Mouse (Mus musculus): Measurements from ENCODE around the gene Gm13101. TPM values are rescaled to one million over a fixed set of nuclear protein-coding genes. Genes with fewer than 3 reads are reported as not detected.
"Not testable (repeated sequence)": the region's sequence is repeated elsewhere in the genome, so short reads cannot be mapped to it uniquely, and the experiment has no call there.

Gene Gm13101
- not detected in 2 replicates for total RNA-seq (2014; fragmentation: Nextera tagmentation)
- total RNA-seq (2017), result not detected in 2 replicates

- ATAC-seq (replicated peaks; ENCODE audit: low FRiP score, low TSS enrichment, poor library complexity, severe bottlenecking), result not testable (repeated sequence)
These were observed at the start of gene Gm13101 for GRCm38 (mm10) chr4:143966850-143967249. TSS of gene Gm13101 (minus strand) at chr4:143966950.

GRCm38 (mm10) chr4:143994269-143994668, 27.5 kb upstream of the Gm13101 start, which contains the start of gene Pramef17:
TSS of gene Pramef17 (minus strand) at chr4:143994369.
- not testable (repeated sequence) for ATAC-seq (replicated peaks; ENCODE audit: low FRiP score, low TSS enrichment, poor library complexity, severe bottlenecking)

GRCm38 (mm10) chr4:143988126-143988525, 21.4 kb upstream of the Gm13101 start:
- not testable (repeated sequence) for ATAC-seq (replicated peaks; ENCODE audit: low FRiP score, low TSS enrichment, poor library complexity, severe bottlenecking)

- not testable (repeated sequence) for ATAC-seq (replicated peaks; ENCODE audit: low FRiP score, low TSS enrichment, poor library complexity, severe bottlenecking)
These were observed 20.8 kb upstream of the Gm13101 start for GRCm38 (mm10) chr4:143987475-143987941.

GRCm38 (mm10) chr4:143985733-143986132, 19.0 kb upstream of the Gm13101 start:
- not testable (repeated sequence) for ATAC-seq (replicated peaks; ENCODE audit: low FRiP score, low TSS enrichment, poor library complexity, severe bottlenecking)

GRCm38 (mm10) chr4:143985165-143985564, 18.4 kb upstream of the Gm13101 start:
- not testable (repeated sequence) for ATAC-seq (replicated peaks; ENCODE audit: low FRiP score, low TSS enrichment, poor library complexity, severe bottlenecking)

GRCm38 (mm10) chr4:143983446-143983845, 16.7 kb upstream of the Gm13101 start:
- ATAC-seq (replicated peaks; ENCODE audit: low FRiP score, low TSS enrichment, poor library complexity, severe bottlenecking), result not testable (repeated sequence)

- ATAC-seq (replicated peaks; ENCODE audit: low FRiP score, low TSS enrichment, poor library complexity, severe bottlenecking), result not testable (repeated sequence)
These were observed 15.8 kb downstream of the Gm13101 start, which contains the start of gene Pramef25 for GRCm38 (mm10) chr4:143950916-143951315. TSS of gene Pramef25 (minus strand) at chr4:143951016.

Other genes starting within 250 kb of the Gm13101 start
- not detected in 2 replicates for gene Gm13078, start 247.5 kb downstream of the Gm13101 start, total RNA-seq (2014; fragmentation: Nextera tagmentation)
- not detected in 2 replicates for gene Gm13078, start 247.5 kb downstream of the Gm13101 start, total RNA-seq (2017)
- gene Gm13023, start 177.6 kb downstream of the Gm13101 start, total RNA-seq (2014; fragmentation: Nextera tagmentation), result not detected in 2 replicates
- gene Gm13023, start 177.6 kb downstream of the Gm13101 start, total RNA-seq (2017), result not detected in 2 replicates
- gene Gm13084, start 150.9 kb downstream of the Gm13101 start, total RNA-seq (2014; fragmentation: Nextera tagmentation), result not detected in 2 replicates
- gene Gm13084, start 150.9 kb downstream of the Gm13101 start, total RNA-seq (2017), result not detected in 2 replicates
- not detected in 2 replicates for gene Gm13103, start 120.5 kb downstream of the Gm13101 start, total RNA-seq (2014; fragmentation: Nextera tagmentation)
- not detected in 2 replicates for gene Gm13103, start 120.5 kb downstream of the Gm13101 start, total RNA-seq (2017)
- not detected in 2 replicates for gene Pramef6, start 66.6 kb downstream of the Gm13101 start, total RNA-seq (2014; fragmentation: Nextera tagmentation)
- not detected in 2 replicates for gene Pramef6, start 66.6 kb downstream of the Gm13101 start, total RNA-seq (2017)
- not detected in 2 replicates for gene Pramef25, start 15.9 kb downstream of the Gm13101 start, total RNA-seq (2014; fragmentation: Nextera tagmentation)
- not detected in 2 replicates for gene Pramef25, start 15.9 kb downstream of the Gm13101 start, total RNA-seq (2017)
- not detected in 2 replicates for gene Pramef17, start 27.4 kb upstream of the Gm13101 start, total RNA-seq (2014; fragmentation: Nextera tagmentation)
- not detected in 2 replicates for gene Pramef17, start 27.4 kb upstream of the Gm13101 start, total RNA-seq (2017)
- gene Pramel4, start 92.2 kb upstream of the Gm13101 start, total RNA-seq (2014; fragmentation: Nextera tagmentation), result not detected in 2 replicates
- gene Pramel4, start 92.2 kb upstream of the Gm13101 start, total RNA-seq (2017), result not detected in 2 replicates
- gene Gm13102, start 139.5 kb upstream of the Gm13101 start, total RNA-seq (2014; fragmentation: Nextera tagmentation), result not detected in 2 replicates
- gene Gm13102, start 139.5 kb upstream of the Gm13101 start, total RNA-seq (2017), result not detected in 2 replicates
- gene Oog3, start 195.7 kb upstream of the Gm13101 start, total RNA-seq (2014; fragmentation: Nextera tagmentation), result not detected in 2 replicates
- not detected in 2 replicates for gene Oog3, start 195.7 kb upstream of the Gm13101 start, total RNA-seq (2017)
- not detected in 2 replicates for gene Oog2, start 223.8 kb upstream of the Gm13101 start, total RNA-seq (2014; fragmentation: Nextera tagmentation)
- not detected in 2 replicates for gene Oog2, start 223.8 kb upstream of the Gm13101 start, total RNA-seq (2017)
- gene C87977, start 246.4 kb upstream of the Gm13101 start, total RNA-seq (2014; fragmentation: Nextera tagmentation), result not detected in 2 replicates
- not detected in 2 replicates for gene C87977, start 246.4 kb upstream of the Gm13101 start, total RNA-seq (2017)